Mouse (Mus musculus): ENCODE results near the gene Sparcl1.

The Sparcl1 gene

GRCm38 (mm10) chr5:104032434-104033097, 81.0 kb downstream of the Sparcl1 start:
- in situ Hi-C loops (cut with MboI, MseI) = no loop called here
